Mouse (Mus musculus) inflammation-experienced regulatory T-cells, adult 16 weeks (primary cell): ENCODE results near the gene Gga2. TPM values are rescaled to one million over a fixed set of nuclear protein-coding genes. Genes with fewer than 3 reads are reported as not detected.

ENCODE experiments used
- polyA plus RNA-seq: library from polyadenylated mRNA; unstranded; fragments of 100-300 nt; shearing (Covaris generic); gene quantifications from one replicate; pipeline ENCODE4 v1.2.1, GENCODE M21; 2017

The Gga2 gene
- 6.4 TPM for polyA plus RNA-seq

DNA sequence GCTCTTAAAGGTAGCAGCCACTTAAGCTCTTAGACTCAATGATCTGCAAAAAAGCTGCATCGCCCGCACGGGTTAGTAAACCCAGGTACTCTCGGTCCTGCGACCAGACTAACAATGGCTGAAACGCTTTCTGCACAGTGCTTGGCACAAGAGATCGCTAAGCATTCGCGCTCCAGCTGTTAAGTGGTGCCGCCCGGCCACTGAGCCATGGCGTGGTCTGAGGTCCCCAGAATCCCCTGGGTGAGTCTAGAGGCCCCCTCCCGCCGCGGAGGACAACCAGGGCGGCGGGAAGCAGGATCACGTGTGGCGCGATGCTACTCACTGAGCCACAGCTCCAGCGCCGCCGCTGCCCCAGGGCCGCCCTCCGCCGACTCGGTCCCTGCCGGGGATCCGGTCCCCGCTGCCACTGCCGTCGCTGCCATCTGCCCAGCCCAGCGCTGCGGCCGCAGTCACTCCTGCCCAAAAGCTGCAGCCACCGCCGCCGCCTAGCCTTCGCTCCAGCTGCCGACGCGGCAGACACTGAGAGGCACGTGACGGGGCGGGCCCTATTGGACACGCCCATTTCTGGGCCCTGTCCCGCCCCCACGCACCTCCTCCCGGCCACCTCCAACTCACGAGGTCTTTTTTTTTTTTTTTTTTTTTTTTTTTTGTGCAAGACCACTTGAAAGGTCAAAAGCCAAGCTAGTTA, at the start of gene Gga2:
Gga2 (minus strand) TSS at position 556 of the 688 bp plus-strand sequence.

GRCm38 (mm10) chr7:122066945-122067516, 46.0 kb upstream of the Gga2 start, which contains the start of the genes Ubfd1 and Ears2:
Gene Ubfd1 (plus strand): TSS chr7:122067175.
Gene Ears2 (minus strand): TSS chr7:122067263.

DNA sequence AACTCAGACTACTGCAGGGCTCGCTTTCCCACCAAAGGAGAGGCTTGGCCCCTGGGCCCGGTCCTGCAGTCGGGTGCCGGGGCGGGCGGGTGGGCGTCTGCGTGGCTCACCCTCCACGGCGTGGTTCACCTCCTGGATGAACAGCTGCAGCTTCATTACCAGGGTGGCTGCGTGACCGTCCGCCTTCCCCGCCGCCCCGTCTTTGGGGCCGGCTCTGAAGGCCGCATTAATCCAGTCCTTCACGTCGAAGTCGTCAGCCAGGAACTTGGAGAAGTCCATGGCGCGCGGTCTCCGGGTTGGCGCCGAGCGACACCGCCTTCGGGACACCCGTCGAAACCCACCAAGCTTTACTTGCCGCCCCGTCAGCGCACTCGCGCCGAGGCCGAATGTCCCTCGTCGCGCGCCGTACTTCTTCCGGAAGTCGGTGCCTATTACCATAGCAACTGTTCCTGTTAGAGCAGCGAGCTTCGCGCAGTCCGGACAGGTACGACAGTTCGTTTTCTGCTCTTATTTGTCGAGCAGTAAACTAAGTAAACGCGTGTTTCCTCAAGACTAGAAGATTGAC, 39.6 kb downstream of the Gga2 start, which contains the start of gene Cog7:
Cog7 (minus strand) TSS at position 405 of the 565 bp plus-strand sequence.

Other genes with a start within 250 kb of the Gga2 start
- 0.54 TPM for gene Scnn1b, start 156.2 kb downstream of the Gga2 start, polyA plus RNA-seq
- 15.8 TPM for gene Cog7, start 39.5 kb downstream of the Gga2 start, polyA plus RNA-seq
- 14.5 TPM for gene Ubfd1, start 46.0 kb upstream of the Gga2 start, polyA plus RNA-seq
- 18.6 TPM for gene Ears2, start 46.0 kb upstream of the Gga2 start, polyA plus RNA-seq
- gene Ndufab1, start 80.7 kb upstream of the Gga2 start, polyA plus RNA-seq = 183 TPM
- gene Palb2, start 111.8 kb upstream of the Gga2 start, polyA plus RNA-seq = 9.2 TPM
- 141 TPM for gene Dctn5, start 111.8 kb upstream of the Gga2 start, polyA plus RNA-seq
- gene Plk1, start 138.2 kb upstream of the Gga2 start, polyA plus RNA-seq = 8.2 TPM
- not detected for gene Ern2, start 165.0 kb upstream of the Gga2 start, polyA plus RNA-seq
- gene Chp2, start 198.3 kb upstream of the Gga2 start, polyA plus RNA-seq = not detected